Mouse (Mus musculus) myocyte (in vitro differentiated cells): ENCODE measurements around the gene Gm17416.

Source experiments
- CEBPB ChIP-seq: IDR thresholded peaks from 2 replicates; pipeline ENCODE4 v1.6.1; 2011; ENCODE audit warnings: mild to moderate bottlenecking, moderate library complexity; ENCODE audit not compliant: poor library complexity, insufficient read depth, severe bottlenecking
- E2F4 ChIP-seq: IDR thresholded peaks from one replicate; pipeline ENCODE4 v1.6.1; 2011; ENCODE audit warnings: mild to moderate bottlenecking, control low read depth, moderate library complexity; ENCODE audit not compliant: insufficient read depth
- MAX ChIP-seq: IDR thresholded peaks from one replicate; pipeline ENCODE4 v1.6.1; 2011; ENCODE audit warnings: low read depth, mild to moderate bottlenecking, control low read depth
- MYOD1 ChIP-seq, 3 experiments: IDR thresholded peaks; one replicate each; pipeline ENCODE4 v1.6.1; 2011; ENCODE audit warnings: control low read depth in 2 of 3, low read depth in 2 of 3, mild to moderate bottlenecking in 2 of 3, moderate library complexity in 1 of 3; ENCODE audit not compliant: insufficient read length in 2 of 3, control insufficient read depth in 1 of 3
- MYOG ChIP-seq, 3 experiments: IDR thresholded peaks; one replicate each; pipeline ENCODE4 v1.6.1; 2011; ENCODE audit warnings: control low read depth in 2 of 3, low read depth in 2 of 3, mild to moderate bottlenecking in 2 of 3; ENCODE audit not compliant: insufficient read length in 2 of 3, control insufficient read depth in 1 of 3, insufficient read depth in 1 of 3
- POLR2A ChIP-seq: IDR thresholded peaks from one replicate; pipeline ENCODE4 v1.6.1; 2011; ENCODE audit warnings: low read depth, mild to moderate bottlenecking, control low read depth, moderate library complexity; ENCODE audit not compliant: insufficient read length
- POLR2AphosphoS2 ChIP-seq: IDR thresholded peaks from one replicate; pipeline ENCODE4 v1.6.1; 2011; ENCODE audit warnings: low read depth, control low read depth; ENCODE audit not compliant: insufficient read length
- REST ChIP-seq: IDR thresholded peaks from one replicate; pipeline ENCODE4 v1.6.1; 2011; ENCODE audit warnings: mild to moderate bottlenecking, control low read depth, moderate library complexity; ENCODE audit not compliant: insufficient read depth, insufficient read length
- SRF ChIP-seq: IDR thresholded peaks from one replicate; pipeline ENCODE4 v1.6.1; 2011; ENCODE audit warnings: low read depth; ENCODE audit not compliant: control insufficient read depth, insufficient read length
- TCF12 ChIP-seq: IDR thresholded peaks from one replicate; pipeline ENCODE4 v1.6.1; 2011; ENCODE audit warnings: mild to moderate bottlenecking, control low read depth; ENCODE audit not compliant: poor library complexity, insufficient read depth, severe bottlenecking
- TCF3 ChIP-seq: IDR thresholded peaks from one replicate; pipeline ENCODE4 v1.6.1; 2011; ENCODE audit warnings: low read depth, control low read depth; ENCODE audit not compliant: insufficient read length
- USF1 ChIP-seq: IDR thresholded peaks from one replicate; pipeline ENCODE4 v1.6.1; 2011; ENCODE audit warnings: low read depth, mild to moderate bottlenecking, control low read depth, moderate library complexity

GRCm38 (mm10) chr2:152572114-152572794 lies 3.1 kb downstream of the Gm17416 start, which contains the start of gene Defb21:
- TF ChIP-seq TCF12, result no peak
- no peak for TF ChIP-seq POLR2A
- no peak for TF ChIP-seq USF1
- no peak for TF ChIP-seq SRF
- TF ChIP-seq MAX, result no peak
- no peak for TF ChIP-seq POLR2AphosphoS2
- TF ChIP-seq CEBPB, result no peak
- no peak for TF ChIP-seq MYOG (IDR thresholded peaks at IDR 0.05; ENCODE audit: control insufficient read depth in 1 of 3, insufficient read depth in 1 of 3, insufficient read length in 2 of 3, low read depth in 2 of 3)
- TF ChIP-seq MYOD1 (IDR thresholded peaks at IDR 0.05; ENCODE audit: control insufficient read depth in 1 of 3, insufficient read length in 2 of 3, low read depth in 2 of 3), result no peak
- no peak for TF ChIP-seq TCF3
- TF ChIP-seq E2F4, result no peak
- no peak for TF ChIP-seq REST
